Mouse (Mus musculus) heart, embryonic 12.5 days (tissue): ENCODE measurements around the gene Cenpb. TPM values are rescaled to one million over a fixed set of nuclear protein-coding genes. Genes with fewer than 3 reads are reported as not detected.
A peak's percentile ranks its signal among the peaks of the same experiment; 100 is the strongest.

ENCODE experiments used
- ATAC-seq: fragments of 200-750 bp; cut with Nextera tagmentation; 2 replicates; pipeline ENCODE4 v1.8.0; 2017; ENCODE audit warnings: moderate TSS enrichment, moderate library complexity; ENCODE audit not compliant: insufficient number of reproducible peaks, low FRiP score
- H3K27ac ChIP-seq: fragments of 300-500 bp; sonication (generic); 2 replicates; pipeline ENCODE4 v1.5.1; 2016; ENCODE audit warnings: mild to moderate bottlenecking, moderate library complexity; ENCODE audit not compliant: poor library complexity, severe bottlenecking
- H3K27me3 ChIP-seq: fragments of 300-500 bp; sonication (generic); replicated peaks from 2 replicates; pipeline ENCODE4 v1.6.1; 2016; ENCODE audit warnings: mild to moderate bottlenecking, moderate library complexity
- H3K36me3 ChIP-seq: fragments of 300-500 bp; sonication (generic); 2 replicates; pipeline ENCODE4 v1.6.1; 2016; ENCODE audit warnings: mild to moderate bottlenecking, moderate library complexity
- H3K4me1 ChIP-seq: fragments of 300-500 bp; sonication (generic); replicated peaks from 2 replicates; pipeline ENCODE4 v1.6.1; 2016; ENCODE audit warnings: mild to moderate bottlenecking
- H3K4me2 ChIP-seq: fragments of 300-500 bp; sonication (generic); 2 replicates; pipeline ENCODE4 v1.6.1; 2016; ENCODE audit warnings: mild to moderate bottlenecking, moderate library complexity
- H3K4me3 ChIP-seq: fragments of 300-500 bp; sonication (generic); 2 replicates; pipeline ENCODE4 v1.5.1; 2016; ENCODE audit warnings: mild to moderate bottlenecking
- H3K9ac ChIP-seq: fragments of 300-500 bp; sonication (generic); 2 replicates; pipeline ENCODE4 v1.6.1; 2016; ENCODE audit warnings: mild to moderate bottlenecking, moderate library complexity
- H3K9me3 ChIP-seq: fragments of 300-500 bp; sonication (generic); replicated peaks from 2 replicates; pipeline ENCODE4 v1.6.1; 2016; ENCODE audit warnings: mild to moderate bottlenecking, moderate library complexity
- WGBS: fragments of 180-500 bp; shearing (Covaris S2); methylation state at CpG from one replicate; pipeline ENCODE4 v1.1.7; 2016; 5-methylcytosine and 5-hydroxymethylcytosine counted together
- polyA plus RNA-seq: library from polyadenylated mRNA; unstranded; fragments of >200 nt; fragmentation: Nextera tagmentation; extraction: Ambion mirVana; gene quantifications from 2 replicates; pipeline ENCODE4 v1.2.1, GENCODE M21; 2016

Gene Cenpb
- polyA plus RNA-seq, 1 experiment from 2014 or later, result 7.2 TPM

GRCm38 (mm10) chr2:131160671-131161111, 19.2 kb downstream of the Cenpb start:
- no peak for ATAC-seq
- Histone ChIP-seq H3K9ac (peak overlapping the region; percentile 80), H3K4me1 (peaks cover 30% of the 10 kb centered on the region), H3K27me3 (no peaks in the 10 kb centered on the region), H3K9me3 (peaks cover 6% of the 10 kb centered on the region; the same call in 1 of the 2 replicates), H3K4me3 (peak overlapping the region; percentile 79), H3K4me2 (peak overlapping the region; percentile 81), H3K27ac (peak overlapping the region; percentile 92), H3K36me3 (peaks cover 2% of the 10 kb centered on the region; the same call in 1 of the 2 replicates)
- WGBS, result under 1% methylated on average over 17 of the region's 17 CpGs

- WGBS, result under 1% methylated on average over 54 of the region's 54 CpGs
- peak; percentile 97 for ATAC-seq
- Histone ChIP-seq H3K36me3 (peaks cover 3% of the 10 kb centered on the region; the same call in 1 of the 2 replicates), H3K27me3 (no peaks in the 10 kb centered on the region), H3K4me3 (peak within 1 kb of the TSS; percentile 79), H3K4me2 (peak within 1 kb of the TSS; percentile 92), H3K4me1 (peaks cover 30% of the 10 kb centered on the region), H3K27ac (peak within 1 kb of the TSS; percentile 92), H3K9me3 (peaks cover 6% of the 10 kb centered on the region; the same call in 1 of the 2 replicates), H3K9ac (peak within 1 kb of the TSS; percentile 87)
Observed at GRCm38 (mm10) chr2:131159938-131160581, 19.8 kb downstream of the Cenpb start, which contains the start of gene 1700037H04Rik. Gene 1700037H04Rik, minus strand, starts transcription at chr2:131160081.

DNA sequence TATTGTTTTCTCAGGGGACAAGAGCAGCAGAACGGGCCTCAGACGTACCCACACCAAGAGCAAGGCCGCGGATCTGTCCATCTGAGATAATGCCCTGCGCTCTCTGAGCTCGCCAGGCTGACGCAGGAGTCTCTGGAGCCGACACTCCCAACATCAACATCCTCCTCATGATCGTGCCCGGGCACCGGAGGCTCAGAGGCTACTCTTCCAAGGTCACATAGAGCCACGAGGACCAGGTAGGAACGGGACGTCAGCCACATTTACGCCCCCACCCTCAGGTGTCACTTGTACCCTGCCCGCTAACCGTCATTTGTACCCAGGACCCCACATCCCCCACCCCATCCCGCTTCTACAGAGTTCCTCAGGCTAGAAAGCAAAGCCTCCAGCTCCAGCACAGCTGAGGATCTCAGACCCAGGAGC, 20.4 kb downstream of the Cenpb start:
- 0 out of 2 replicates have a peak, but pooled peaks cover under 1% of the 10 kb centered on the region for H3K9me3 ChIP-seq
- H3K36me3 ChIP-seq, result peaks cover 6% of the 10 kb centered on the region; the same call in 1 of the 2 replicates
- H3K4me1 ChIP-seq, result peaks cover 30% of the 10 kb centered on the region
- WGBS, result 0% methylated on average over 18 of the region's 18 CpGs
- peak overlapping the region; percentile 87 for H3K9ac ChIP-seq
- H3K4me3 ChIP-seq, result peak overlapping the region; percentile 79
- peak overlapping the region; percentile 69 for H3K27ac ChIP-seq
- ATAC-seq, result peak; percentile 83
- H3K4me2 ChIP-seq, result peak overlapping the region; percentile 92
- H3K27me3 ChIP-seq, result no peaks in the 10 kb centered on the region

DNA sequence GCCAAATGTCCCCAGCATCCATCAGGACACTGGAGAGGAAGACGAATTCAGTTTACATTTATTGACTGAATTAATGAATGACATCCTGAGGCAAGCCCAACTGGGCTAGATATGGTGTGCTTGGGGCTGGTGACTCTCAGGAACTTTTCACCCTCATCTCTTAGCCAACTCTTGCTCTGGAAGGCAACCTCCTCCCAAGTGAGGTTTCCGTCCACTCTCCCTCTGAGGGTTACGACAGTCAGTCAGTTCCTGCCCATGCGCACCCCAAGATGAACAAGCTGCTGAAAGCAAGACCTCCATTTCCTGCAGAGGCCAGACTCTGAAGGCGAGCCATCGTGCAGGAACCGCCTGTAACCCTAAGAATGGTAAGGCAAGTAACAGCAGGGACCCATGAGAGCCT, 22.9 kb downstream of the Cenpb start:
- no peak overlapping the region for H3K27ac ChIP-seq
- H3K4me3 ChIP-seq, result no peak overlapping the region
- no peaks in the 10 kb centered on the region for H3K27me3 ChIP-seq
- peaks cover 38% of the 10 kb centered on the region for H3K4me1 ChIP-seq
- H3K36me3 ChIP-seq, result peaks cover 23% of the 10 kb centered on the region
- H3K4me2 ChIP-seq, result no peak overlapping the region
- WGBS, result 93% methylated on average over 7 of the region's 7 CpGs
- H3K9ac ChIP-seq, result no peak overlapping the region
- no peaks in the 10 kb centered on the region for H3K9me3 ChIP-seq
- no peak for ATAC-seq

DNA sequence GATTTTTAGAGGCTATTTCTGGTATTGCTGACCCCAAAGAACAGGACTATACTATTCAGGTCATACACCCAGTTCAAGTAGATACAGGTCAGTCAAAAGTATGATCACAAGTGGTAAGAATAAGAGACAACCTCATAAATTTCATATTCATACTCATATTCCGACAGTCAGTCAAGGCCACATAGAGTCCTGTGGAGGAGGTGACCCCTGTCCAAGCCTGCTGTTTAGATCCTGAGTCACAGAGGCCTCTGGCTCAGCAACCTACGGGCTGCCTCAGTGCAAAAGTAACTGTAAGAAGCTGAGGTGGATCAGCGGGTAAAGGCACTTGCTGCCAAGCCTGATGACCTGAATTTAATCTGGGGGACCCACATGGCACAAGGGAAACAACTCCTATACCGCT, 25.8 kb downstream of the Cenpb start:
- peaks cover 31% of the 10 kb centered on the region for H3K4me1 ChIP-seq
- ATAC-seq, result no peak
- H3K4me3 ChIP-seq, result no peak overlapping the region
- H3K36me3 ChIP-seq, result peaks cover 47% of the 10 kb centered on the region
- no peak overlapping the region for H3K9ac ChIP-seq
- 91% methylated on average over 4 of the region's 4 CpGs for WGBS
- no peaks in the 10 kb centered on the region for H3K27me3 ChIP-seq
- no peak overlapping the region for H3K4me2 ChIP-seq
- H3K9me3 ChIP-seq, result no peaks in the 10 kb centered on the region
- no peak overlapping the region for H3K27ac ChIP-seq

DNA sequence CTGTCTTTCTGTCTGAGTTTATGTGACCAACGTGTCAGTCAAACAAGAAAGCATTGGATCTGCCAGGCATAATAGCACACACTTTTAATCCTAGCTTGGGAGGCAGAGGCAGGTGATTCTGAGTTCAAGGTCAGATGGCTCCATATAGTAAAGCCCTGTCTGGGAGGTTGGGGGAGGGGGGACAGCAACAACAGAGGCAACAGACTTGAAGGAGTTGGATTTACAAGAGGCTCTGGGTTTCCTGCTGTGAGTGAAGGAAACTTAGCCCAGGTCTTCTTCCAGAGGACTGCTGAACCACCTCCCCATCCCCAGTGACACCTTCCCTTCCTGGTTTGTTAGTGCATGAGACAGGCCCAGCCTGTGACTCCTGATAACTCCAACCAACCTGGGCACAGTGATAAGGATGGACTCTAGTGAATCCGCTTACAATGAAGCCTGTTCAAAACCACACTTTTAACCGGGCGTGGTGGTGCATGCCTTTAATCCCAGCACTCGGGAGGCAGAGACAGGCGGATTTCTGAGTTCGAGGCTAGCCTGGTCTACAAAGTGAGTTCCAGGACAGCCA, 27.6 kb downstream of the Cenpb start:
- no peaks in the 10 kb centered on the region for H3K27me3 ChIP-seq
- H3K9ac ChIP-seq, result no peak overlapping the region
- H3K27ac ChIP-seq, result no peak overlapping the region
- H3K4me2 ChIP-seq, result no peak overlapping the region
- H3K4me1 ChIP-seq, result peaks cover 25% of the 10 kb centered on the region
- H3K9me3 ChIP-seq, result no peaks in the 10 kb centered on the region
- WGBS, result 73% methylated on average over 7 of the region's 7 CpGs
- peak; percentile 81 for ATAC-seq
- no peak overlapping the region for H3K4me3 ChIP-seq
- H3K36me3 ChIP-seq, result peaks cover 65% of the 10 kb centered on the region

GRCm38 (mm10) chr2:131149254-131149578, 30.7 kb downstream of the Cenpb start:
- no peak overlapping the region for H3K4me3 ChIP-seq
- H3K27me3 ChIP-seq, result no peaks in the 10 kb centered on the region
- no peak for ATAC-seq
- no peak overlapping the region for H3K4me2 ChIP-seq
- H3K9me3 ChIP-seq, result no peaks in the 10 kb centered on the region
- H3K4me1 ChIP-seq, result peaks cover 30% of the 10 kb centered on the region
- peaks cover 88% of the 10 kb centered on the region for H3K36me3 ChIP-seq
- 86% methylated on average over 3 of the region's 3 CpGs for WGBS
- H3K27ac ChIP-seq, result no peak overlapping the region
- H3K9ac ChIP-seq, result no peak overlapping the region

DNA sequence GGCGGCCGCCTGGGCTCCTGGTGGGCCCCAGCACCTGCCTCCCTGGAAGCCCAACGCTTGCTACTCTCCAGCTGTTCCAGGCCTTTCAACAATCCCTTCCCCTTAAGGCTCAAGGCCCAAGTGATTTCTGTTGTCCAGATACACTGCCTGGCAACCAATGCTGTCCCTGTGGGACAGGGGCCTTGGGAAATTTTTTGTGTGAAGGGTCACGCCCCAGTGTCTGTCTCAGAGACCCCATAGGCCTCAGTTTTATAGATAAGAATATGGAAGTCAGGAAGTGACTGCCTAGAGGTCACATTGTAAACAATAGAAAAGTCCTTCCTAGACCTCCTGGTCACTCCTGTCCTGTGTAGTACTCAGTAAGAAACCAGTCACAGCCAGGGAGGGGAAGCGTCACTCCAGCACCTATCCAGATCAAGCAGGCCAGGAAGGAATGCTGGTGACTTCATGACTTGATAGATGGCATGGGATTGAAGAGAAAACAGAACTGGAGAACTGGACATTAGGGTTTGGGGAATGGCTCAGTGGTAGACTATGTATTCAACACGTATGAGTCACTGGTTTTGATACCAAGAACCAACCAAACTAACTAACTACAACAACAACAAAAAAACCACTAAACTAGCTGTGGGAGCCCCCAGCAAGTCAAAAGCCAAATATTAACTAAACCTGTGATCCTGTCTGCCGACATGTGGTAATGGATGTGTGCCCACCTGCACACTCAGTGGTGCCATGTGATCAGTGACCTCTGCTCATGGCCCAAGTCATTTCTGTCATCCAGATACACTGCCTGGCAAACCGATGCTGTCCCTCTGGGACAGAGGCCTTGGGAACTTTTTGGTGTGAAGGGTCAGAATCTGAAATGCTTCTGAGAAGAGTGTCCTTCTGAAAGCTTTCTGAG, 31.3 kb downstream of the Cenpb start:
- H3K27ac ChIP-seq, result no peak overlapping the region
- H3K27me3 ChIP-seq, result no peaks in the 10 kb centered on the region

DNA sequence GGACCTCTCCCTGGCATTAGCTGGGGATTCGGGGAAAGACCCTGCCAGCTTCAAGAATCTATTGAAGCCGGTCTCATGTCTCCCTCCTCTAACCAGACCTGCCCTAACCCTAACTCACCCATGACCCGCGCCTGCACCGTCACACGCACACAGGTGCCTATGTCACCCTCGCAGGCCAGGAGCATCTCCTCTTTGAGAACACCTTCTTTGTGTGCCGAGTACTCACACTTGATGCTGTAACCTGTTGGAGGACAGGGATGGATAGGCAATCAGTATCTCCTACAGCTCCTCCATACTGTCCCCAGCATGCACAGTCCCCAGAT, 32.9 kb downstream of the Cenpb start:
- no peak for ATAC-seq
- H3K27ac ChIP-seq, result no peak overlapping the region
- WGBS, result 94% methylated on average over 8 of the region's 8 CpGs

More for the DNA sequence above, 31.3 kb downstream of the Cenpb start:
- WGBS, result 71% methylated on average over 8 of the region's 8 CpGs
- ATAC-seq, result peak; percentile 7; the same call in 1 of the 2 replicates
- Histone ChIP-seq H3K9ac (no peak overlapping the region), H3K36me3 (peaks cover 92% of the 10 kb centered on the region), H3K4me1 (peaks cover 30% of the 10 kb centered on the region), H3K4me2 (no peak overlapping the region), H3K4me3 (no peak overlapping the region), H3K9me3 (no peaks in the 10 kb centered on the region)

GRCm38 (mm10) chr2:131146193-131147042, 33.4 kb downstream of the Cenpb start:
- Histone ChIP-seq H3K4me2 (no peak overlapping the region), H3K27me3 (no peaks in the 10 kb centered on the region), H3K36me3 (peaks cover 85% of the 10 kb centered on the region), H3K4me1 (peaks cover 22% of the 10 kb centered on the region), H3K9me3 (no peaks in the 10 kb centered on the region), H3K4me3 (no peak overlapping the region), H3K9ac (no peak overlapping the region), H3K27ac (no peak overlapping the region)
- 77% methylated on average over 21 of the region's 21 CpGs for WGBS
- no peak for ATAC-seq

More for the DNA sequence above, 32.9 kb downstream of the Cenpb start:
- Histone ChIP-seq H3K4me1 (peaks cover 22% of the 10 kb centered on the region), H3K27me3 (no peaks in the 10 kb centered on the region), H3K9ac (no peak overlapping the region), H3K4me2 (no peak overlapping the region), H3K4me3 (no peak overlapping the region), H3K36me3 (peaks cover 84% of the 10 kb centered on the region), H3K9me3 (no peaks in the 10 kb centered on the region)
